Mouse (Mus musculus): ENCODE measurements around the gene Tstd2. TPM values are rescaled to one million over a fixed set of nuclear protein-coding genes. Genes with fewer than 3 reads are reported as not detected.

Gene Tstd2
- polyA plus RNA-seq, 1 experiment = 14.6 TPM

DNA sequence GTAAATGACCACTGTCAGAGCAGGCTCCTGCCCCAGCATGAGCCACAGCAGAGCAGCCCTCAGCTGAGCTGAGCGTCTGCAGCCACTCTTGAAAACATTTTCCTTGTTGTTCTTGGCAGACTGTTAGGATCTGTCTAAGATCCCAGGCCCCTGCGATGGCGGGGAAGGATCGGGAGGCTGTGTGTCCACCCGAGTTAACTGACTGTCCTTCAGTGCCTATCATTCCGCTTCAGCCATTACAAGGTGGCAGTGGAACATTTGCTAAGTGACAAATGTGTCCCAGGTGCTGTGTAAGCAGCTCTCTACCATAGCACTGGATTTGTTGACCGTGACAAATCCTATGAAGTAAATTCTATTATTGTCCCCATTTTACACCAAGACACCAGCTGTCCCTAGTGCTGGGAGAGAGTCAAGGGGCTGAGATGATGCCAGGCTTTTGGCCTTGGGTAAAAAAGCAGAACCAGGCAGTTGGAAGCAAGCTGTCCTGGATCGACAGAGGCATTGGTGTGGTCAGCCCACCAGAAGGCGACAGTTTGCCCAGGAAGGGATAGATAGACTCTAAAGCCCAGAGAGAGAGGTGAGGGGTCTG is 53.2 kb downstream of the Tstd2 start:
- 68% methylated on average over 9 of the region's 9 CpGs for WGBS
- Histone ChIP-seq H3K4me1 (ENCODE audit: control insufficient read depth, insufficient read depth, low read length) (no peaks in the 10 kb centered on the region; the same call in 1 of the 2 replicates), H3K27ac (ENCODE audit: insufficient read depth, low read depth, low read length) (no peak overlapping the region), H3K36me3 (ENCODE audit: control insufficient read depth, insufficient read depth, low read length) (no peaks in the 10 kb centered on the region), H3K4me3 (ENCODE audit: insufficient read depth, low read depth, low read length) (no peak overlapping the region), H3K27me3 (replicated peaks; ENCODE audit: control insufficient read depth, insufficient read depth, low read length) (no peaks in the 10 kb centered on the region)
- TF ChIP-seq CTCF (conservative IDR thresholded peaks at IDR 0.05; ENCODE audit: insufficient read depth, insufficient read length, low read depth, low read length) (no peak), POLR2A (IDR thresholded peaks at IDR 0.05; ENCODE audit: low read depth, low read length) (no peak)
- peak; percentile 16 for DNase-seq

DNA sequence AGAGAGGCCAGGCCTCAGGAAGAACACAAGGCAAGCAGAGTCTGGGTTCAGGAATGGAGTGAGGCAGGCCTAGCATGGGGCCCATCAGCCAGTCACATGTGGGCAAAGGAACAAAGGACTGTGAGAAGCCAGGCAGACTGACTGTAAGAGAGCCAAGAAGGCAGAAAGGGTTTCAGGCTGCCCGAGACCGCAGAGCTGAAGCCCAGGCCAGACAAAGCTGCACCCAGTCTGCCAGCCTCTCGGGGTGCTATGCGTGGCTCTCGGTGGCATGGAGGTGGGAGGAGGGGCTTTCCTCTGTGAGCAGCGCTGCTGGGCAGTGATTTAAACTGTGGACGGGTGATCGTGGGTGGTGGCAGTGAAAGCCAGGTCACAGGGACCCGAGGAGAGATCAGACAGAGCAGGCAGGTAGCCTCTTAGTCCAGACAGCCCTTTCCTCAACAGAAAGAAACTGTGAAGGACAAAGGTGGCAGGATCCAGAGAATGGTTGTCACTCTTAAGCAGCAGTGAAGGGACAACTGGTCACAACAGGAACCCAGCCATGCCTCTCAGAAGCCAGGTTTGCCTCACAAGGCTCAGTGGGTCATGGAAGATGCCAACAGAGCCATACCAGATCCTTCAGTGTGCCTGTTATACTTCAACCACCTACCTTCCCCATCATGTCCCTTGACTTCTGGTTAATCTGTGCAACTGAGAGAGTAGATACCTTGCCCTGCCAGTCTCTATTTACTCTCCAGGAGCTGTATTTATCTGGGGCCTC is 53.9 kb downstream of the Tstd2 start:
- Histone ChIP-seq H3K4me1 (ENCODE audit: control insufficient read depth, insufficient read depth, low read length) (no peaks in the 10 kb centered on the region; the same call in 1 of the 2 replicates), H3K27ac (ENCODE audit: insufficient read depth, low read depth, low read length) (no peak overlapping the region), H3K27me3 (replicated peaks; ENCODE audit: control insufficient read depth, insufficient read depth, low read length) (no peaks in the 10 kb centered on the region), H3K4me3 (ENCODE audit: insufficient read depth, low read depth, low read length) (no peak overlapping the region), H3K36me3 (ENCODE audit: control insufficient read depth, insufficient read depth, low read length) (no peaks in the 10 kb centered on the region)
- TF ChIP-seq POLR2A (IDR thresholded peaks at IDR 0.05; ENCODE audit: low read depth, low read length) (no peak), CTCF (conservative IDR thresholded peaks at IDR 0.05; ENCODE audit: insufficient read depth, insufficient read length, low read depth, low read length) (no peak)
- DNase-seq = peak; percentile 14
- WGBS = 69% methylated on average over 9 of the region's 9 CpGs

DNA sequence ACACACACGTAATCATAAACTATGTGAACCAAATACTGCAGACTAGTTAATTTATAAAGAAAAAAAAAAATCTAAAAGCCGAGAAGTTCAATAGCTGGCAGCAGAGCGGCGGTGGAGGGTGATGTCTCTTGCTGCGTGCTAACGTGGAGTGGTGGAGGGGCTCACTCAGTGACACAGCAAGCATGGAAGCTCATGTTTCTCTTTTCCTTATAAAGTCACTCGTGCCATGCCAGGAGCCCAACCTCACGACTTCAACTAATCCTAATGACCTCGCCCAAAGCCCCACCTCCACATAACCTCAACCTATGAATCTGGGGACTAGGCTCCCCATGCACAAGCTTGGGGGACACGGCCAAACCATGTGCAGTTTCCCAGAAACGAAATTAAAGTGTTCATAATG is 55.9 kb downstream of the Tstd2 start:
- Histone ChIP-seq H3K36me3 (ENCODE audit: control insufficient read depth, insufficient read depth, low read length) (no peaks in the 10 kb centered on the region), H3K27me3 (replicated peaks; ENCODE audit: control insufficient read depth, insufficient read depth, low read length) (no peaks in the 10 kb centered on the region), H3K4me3 (ENCODE audit: insufficient read depth, low read depth, low read length) (no peak overlapping the region), H3K4me1 (ENCODE audit: control insufficient read depth, insufficient read depth, low read length) (no peaks in the 10 kb centered on the region), H3K27ac (ENCODE audit: insufficient read depth, low read depth, low read length) (no peak overlapping the region)
- TF ChIP-seq POLR2A (IDR thresholded peaks at IDR 0.05; ENCODE audit: low read depth, low read length) = no peak
- TF ChIP-seq CTCF (conservative IDR thresholded peaks at IDR 0.05; ENCODE audit: insufficient read depth, insufficient read length, low read depth, low read length) = no peak
- DNase-seq = no peak
- WGBS = 53% methylated on average over 11 of the region's 11 CpGs

DNA sequence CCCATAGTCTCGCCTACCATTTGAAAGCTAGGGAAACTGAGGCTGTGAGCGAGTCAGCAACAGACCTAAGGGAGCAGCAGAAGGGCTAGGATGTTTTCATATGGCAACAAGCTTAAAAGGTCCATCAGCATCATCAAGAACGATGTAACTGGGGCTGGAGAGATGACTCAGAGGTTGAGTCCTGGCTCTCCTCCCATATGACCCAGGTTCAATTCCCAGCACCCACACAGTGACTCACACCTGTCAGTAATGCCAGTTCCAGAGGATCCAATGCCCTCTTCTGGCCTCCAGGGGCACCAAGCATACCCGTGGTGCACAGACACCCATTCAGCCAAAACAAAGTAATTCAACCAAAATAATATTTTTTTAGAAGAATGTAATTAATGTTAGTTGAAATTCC is 58.2 kb downstream of the Tstd2 start:
- WGBS = 90% methylated on average over 4 of the region's 4 CpGs
- no peak for DNase-seq
- Histone ChIP-seq H3K4me3 (ENCODE audit: insufficient read depth, low read depth, low read length) (no peak overlapping the region), H3K4me1 (ENCODE audit: control insufficient read depth, insufficient read depth, low read length) (no peaks in the 10 kb centered on the region), H3K27ac (ENCODE audit: insufficient read depth, low read depth, low read length) (no peak overlapping the region), H3K36me3 (ENCODE audit: control insufficient read depth, insufficient read depth, low read length) (no peaks in the 10 kb centered on the region), H3K27me3 (replicated peaks; ENCODE audit: control insufficient read depth, insufficient read depth, low read length) (no peaks in the 10 kb centered on the region)
- no peak for TF ChIP-seq CTCF (conservative IDR thresholded peaks at IDR 0.05; ENCODE audit: insufficient read depth, insufficient read length, low read depth, low read length)
- no peak for TF ChIP-seq POLR2A (IDR thresholded peaks at IDR 0.05; ENCODE audit: low read depth, low read length)

DNA sequence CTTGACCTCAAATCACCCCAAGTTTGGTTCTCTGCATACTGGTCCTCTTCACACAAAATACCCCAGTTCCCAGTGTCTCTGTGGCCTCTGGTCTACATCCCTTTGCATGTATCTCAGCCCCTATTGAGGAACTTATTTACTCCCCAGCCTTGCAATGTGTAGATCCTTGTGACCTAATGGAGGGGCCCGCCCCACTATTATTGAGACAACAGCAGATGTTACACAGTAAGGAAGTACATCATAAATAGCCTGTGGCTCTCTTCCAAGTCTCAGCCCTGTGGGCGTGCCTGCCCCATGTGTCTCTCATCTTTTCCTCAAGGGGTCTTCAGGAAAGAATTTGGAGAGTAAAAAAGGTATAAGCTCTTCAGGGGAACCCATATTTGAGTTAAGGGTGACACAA is 61.6 kb downstream of the Tstd2 start:
- Histone ChIP-seq H3K27ac (ENCODE audit: insufficient read depth, low read depth, low read length) (no peak overlapping the region), H3K36me3 (ENCODE audit: control insufficient read depth, insufficient read depth, low read length) (no peaks in the 10 kb centered on the region), H3K4me3 (ENCODE audit: insufficient read depth, low read depth, low read length) (no peak overlapping the region), H3K4me1 (ENCODE audit: control insufficient read depth, insufficient read depth, low read length) (no peaks in the 10 kb centered on the region), H3K27me3 (replicated peaks; ENCODE audit: control insufficient read depth, insufficient read depth, low read length) (no peaks in the 10 kb centered on the region)
- WGBS = 63% methylated on average over 2 of the region's 2 CpGs
- DNase-seq = no peak
- no peak for TF ChIP-seq POLR2A (IDR thresholded peaks at IDR 0.05; ENCODE audit: low read depth, low read length)
- no peak for TF ChIP-seq CTCF (conservative IDR thresholded peaks at IDR 0.05; ENCODE audit: insufficient read depth, insufficient read length, low read depth, low read length)

DNA sequence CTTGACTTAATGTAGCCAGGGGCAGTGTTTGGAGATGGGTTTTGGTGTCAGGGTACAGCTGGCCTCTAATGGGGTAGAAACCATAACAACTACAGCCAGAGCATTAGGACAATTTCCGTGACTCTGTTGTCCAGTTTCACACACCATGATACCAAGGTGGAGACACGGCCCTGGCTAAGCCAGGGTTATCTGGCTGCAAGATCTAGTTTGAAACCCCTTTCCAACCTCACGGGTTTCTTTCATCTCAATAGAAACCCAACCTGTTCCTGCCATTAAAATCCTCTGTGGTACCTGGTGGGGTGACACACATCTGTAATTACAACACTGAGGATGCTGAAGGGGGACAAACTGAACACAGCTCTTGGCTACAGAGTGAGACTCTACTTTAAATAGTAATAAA is 62.8 kb downstream of the Tstd2 start:
- Histone ChIP-seq H3K27me3 (replicated peaks; ENCODE audit: control insufficient read depth, insufficient read depth, low read length) (no peaks in the 10 kb centered on the region), H3K27ac (ENCODE audit: insufficient read depth, low read depth, low read length) (no peak overlapping the region), H3K4me1 (ENCODE audit: control insufficient read depth, insufficient read depth, low read length) (no peaks in the 10 kb centered on the region), H3K4me3 (ENCODE audit: insufficient read depth, low read depth, low read length) (no peak overlapping the region), H3K36me3 (ENCODE audit: control insufficient read depth, insufficient read depth, low read length) (no peaks in the 10 kb centered on the region)
- DNase-seq = no peak
- TF ChIP-seq CTCF (conservative IDR thresholded peaks at IDR 0.05; ENCODE audit: insufficient read depth, insufficient read length, low read depth, low read length) = no peak
- TF ChIP-seq POLR2A (IDR thresholded peaks at IDR 0.05; ENCODE audit: low read depth, low read length) = no peak
- 86% methylated on average over 3 of the region's 3 CpGs for WGBS

DNA sequence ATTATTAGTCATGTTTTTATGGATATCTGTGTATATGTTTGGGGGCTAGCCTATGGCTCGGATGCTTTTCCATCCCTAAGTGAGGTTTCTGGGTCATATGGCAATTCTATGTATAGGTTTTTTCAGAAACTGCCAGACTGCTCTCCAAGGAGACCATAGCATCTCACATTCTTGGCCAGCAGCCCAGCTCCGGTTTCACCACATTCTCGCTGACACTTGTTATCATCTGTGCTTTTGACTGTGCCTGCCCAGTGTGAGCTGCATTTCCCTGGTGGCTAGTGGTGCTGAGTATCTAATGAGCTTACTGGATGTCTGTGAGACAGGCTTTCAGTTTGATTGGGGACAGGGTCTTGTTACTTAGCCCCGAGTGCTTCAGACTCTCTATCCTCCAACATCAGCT is 64.8 kb downstream of the Tstd2 start:
- no peak for DNase-seq
- WGBS = 67% methylated on average over 4 of the region's 4 CpGs
- TF ChIP-seq POLR2A (IDR thresholded peaks at IDR 0.05; ENCODE audit: low read depth, low read length) (no peak), CTCF (conservative IDR thresholded peaks at IDR 0.05; ENCODE audit: insufficient read depth, insufficient read length, low read depth, low read length) (no peak)
- no peaks in the 10 kb centered on the region for H3K36me3 ChIP-seq (ENCODE audit: control insufficient read depth, insufficient read depth, low read length)
- H3K4me3 ChIP-seq (ENCODE audit: insufficient read depth, low read depth, low read length) = no peak overlapping the region
- no peaks in the 10 kb centered on the region for H3K4me1 ChIP-seq (ENCODE audit: control insufficient read depth, insufficient read depth, low read length)
- H3K27me3 ChIP-seq (replicated peaks; ENCODE audit: control insufficient read depth, insufficient read depth, low read length) = no peaks in the 10 kb centered on the region
- no peak overlapping the region for H3K27ac ChIP-seq (ENCODE audit: insufficient read depth, low read depth, low read length)
